Mouse (Mus musculus): Measurements from ENCODE around the gene Zbtb2.

Gene Zbtb2

DNA sequence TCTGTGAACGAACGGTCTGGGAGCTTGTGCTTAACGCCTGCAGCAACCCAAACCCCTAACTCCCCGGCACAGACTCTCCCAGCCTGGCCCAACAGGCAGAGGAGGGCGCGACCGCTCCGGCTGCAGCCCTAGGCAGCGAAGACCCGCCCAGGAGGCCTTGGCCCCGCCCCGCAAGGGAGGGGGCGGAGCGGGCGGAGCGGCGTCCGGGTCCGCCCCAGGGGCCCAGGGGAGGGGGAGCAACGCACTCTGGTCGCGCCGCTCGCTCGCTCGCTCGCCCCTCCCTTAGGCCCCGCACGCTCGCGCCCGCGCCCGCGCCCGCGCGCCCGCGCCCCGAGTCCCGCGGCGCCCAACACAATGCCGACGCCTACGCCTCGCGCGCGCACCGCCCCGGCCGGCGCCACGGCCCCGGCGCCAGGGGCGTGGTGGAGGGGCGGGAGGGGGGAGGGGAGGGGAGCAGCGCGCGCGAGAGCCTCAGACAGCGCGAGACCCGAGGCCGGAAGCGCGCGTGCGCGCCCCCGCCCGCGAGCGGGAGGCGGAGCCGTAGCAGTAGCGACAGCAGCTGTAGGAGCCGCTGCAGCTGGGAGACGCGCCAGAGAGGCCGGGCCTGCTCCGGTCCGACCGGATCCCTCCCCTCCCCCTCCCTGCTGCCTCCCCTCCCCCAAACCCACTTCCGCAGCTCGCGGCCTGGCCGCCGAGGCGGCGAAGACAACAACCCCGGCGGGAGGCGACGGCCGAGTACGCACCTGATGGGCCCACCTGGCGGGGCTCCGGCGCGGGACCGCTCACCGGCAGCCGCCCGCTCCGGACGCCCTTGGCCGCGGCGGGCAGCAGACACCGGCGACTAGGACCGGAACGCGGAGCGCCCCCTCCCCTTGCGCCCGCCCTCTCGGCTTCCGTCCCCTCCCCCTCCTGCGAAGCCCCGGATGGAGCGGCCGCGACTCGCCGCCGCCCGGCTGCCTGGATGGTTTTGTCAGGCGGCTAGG lies 1.0 kb downstream of the Zbtb2 start:
- DNase-seq (ENCODE audit: low spot score in 2 of 2) = peak; percentile 84 to 94

DNA sequence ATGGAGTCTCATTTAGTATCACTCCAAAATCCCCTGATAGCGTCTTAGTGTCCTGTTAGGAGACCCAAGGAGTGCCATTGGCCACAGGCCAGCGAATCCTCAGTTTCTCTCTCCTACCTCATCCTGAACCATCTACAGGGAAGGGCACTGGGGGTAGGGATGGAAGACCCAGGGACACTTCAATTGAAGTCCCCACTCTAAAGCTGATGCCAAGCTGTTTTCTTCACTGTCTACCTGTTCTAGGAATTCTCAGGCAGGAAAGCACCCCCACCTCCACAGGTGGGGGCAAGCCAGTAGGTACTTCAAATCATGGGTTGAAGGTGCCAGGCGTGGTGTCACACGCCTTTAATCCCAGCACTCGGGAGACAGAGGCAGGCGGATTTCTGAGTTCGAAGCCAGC lies 3.7 kb downstream of the Zbtb2 start:
- DNase-seq (ENCODE audit: low spot score in 2 of 2) = no peak

DNA sequence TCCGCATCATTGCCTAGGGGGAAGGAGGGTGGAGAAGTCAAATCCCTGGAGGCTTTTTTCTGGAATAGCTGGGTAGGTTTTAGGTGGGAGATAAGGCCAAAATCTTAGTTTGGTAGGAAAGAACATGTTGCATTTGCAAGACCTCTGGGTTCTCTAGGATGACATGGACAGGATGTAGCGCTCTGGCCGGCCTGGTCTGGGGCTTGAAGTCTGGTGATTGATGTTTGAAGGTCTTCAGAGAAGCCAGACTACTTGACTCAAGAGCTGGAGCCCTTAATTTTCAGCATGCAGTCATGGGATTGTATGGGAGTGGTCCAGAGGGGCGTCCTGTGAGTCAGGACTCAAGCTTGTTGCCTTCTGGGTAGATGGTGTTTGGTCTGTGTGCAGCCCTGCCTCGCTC lies 7.2 kb downstream of the Zbtb2 start:
- DNase-seq (ENCODE audit: low spot score in 2 of 2) = no peak

DNA sequence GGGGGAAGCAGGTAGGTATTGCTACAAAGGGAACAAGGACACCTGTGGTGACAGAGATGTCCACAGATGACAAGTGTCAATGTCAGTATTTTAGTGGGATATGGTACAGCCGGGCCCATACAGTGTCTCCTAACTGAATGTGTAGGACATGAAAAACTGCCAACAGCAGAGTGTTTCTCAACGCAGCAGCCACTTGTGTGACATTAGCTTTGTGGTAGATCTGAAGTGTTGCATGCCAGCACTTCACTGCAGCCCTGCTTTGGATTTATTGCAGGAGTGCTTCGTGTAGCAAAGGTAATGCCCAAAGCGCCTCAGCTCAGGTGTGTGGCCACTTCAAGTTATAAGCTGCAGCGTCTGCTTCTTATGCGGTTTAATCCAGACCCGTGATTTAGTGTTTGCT lies 11.0 kb downstream of the Zbtb2 start:
- DNase-seq (ENCODE audit: low spot score in 2 of 2) = no peak

DNA sequence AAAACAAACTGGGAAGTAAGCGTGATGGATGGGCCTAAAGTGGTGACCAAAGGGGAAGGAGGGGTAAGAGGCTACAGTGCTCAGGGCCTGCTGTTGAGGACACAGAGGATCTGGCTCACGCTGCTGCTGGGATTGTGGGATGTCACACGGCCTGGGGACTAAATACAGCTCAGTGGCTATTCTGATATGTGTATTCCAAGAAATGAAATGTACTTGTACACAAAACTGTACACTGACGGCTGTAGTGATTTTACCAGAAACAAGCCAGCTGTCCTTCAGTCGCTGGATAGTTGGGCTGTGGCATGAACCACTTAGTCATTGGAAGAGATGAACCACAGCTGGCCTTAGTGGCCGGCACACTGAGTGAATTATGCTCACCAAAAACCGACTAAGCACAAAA lies 11.4 kb downstream of the Zbtb2 start:
- DNase-seq (ENCODE audit: low spot score in 2 of 2) = no peak

DNA sequence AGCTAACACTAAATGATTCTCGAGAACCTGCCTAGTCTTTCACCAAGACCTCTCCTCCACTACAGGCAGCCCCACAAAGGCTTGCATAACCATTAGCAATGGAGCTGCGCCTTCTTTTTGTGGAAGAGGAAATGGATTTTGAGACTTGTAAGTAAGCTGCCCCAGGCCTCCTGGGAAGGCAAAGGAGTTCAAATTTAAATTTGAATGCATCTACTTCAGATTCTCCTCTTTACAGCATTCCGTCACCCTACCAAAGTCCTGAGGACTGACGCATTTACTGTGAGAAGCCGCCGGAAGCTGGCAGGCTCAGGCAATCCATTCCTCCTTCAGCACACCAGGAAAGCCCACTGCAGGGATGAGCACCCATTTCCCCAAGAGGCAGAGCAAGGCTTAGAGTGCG lies 12.6 kb downstream of the Zbtb2 start:
- no peak for DNase-seq (ENCODE audit: low spot score in 2 of 2)

DNA sequence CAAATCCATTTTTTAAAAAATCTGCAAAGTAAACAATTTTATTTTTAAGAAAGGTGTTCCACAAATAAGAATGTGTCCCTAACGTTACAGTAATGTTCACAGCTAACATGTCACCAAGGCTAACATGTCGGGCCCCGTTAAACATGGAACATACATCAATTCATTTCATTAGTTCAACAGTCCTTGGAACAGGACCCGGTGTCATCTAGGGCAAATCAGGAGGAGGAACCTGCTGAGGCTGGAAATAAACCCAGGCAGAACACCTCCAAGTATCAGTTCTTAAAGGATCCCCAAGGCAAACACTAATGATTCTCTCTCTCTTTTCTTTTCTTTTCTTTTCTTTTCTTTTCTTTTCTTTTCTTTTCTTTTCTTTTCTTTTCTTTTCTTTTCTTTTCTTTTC lies 13.2 kb downstream of the Zbtb2 start:
- no peak for DNase-seq (ENCODE audit: low spot score in 2 of 2)

DNA sequence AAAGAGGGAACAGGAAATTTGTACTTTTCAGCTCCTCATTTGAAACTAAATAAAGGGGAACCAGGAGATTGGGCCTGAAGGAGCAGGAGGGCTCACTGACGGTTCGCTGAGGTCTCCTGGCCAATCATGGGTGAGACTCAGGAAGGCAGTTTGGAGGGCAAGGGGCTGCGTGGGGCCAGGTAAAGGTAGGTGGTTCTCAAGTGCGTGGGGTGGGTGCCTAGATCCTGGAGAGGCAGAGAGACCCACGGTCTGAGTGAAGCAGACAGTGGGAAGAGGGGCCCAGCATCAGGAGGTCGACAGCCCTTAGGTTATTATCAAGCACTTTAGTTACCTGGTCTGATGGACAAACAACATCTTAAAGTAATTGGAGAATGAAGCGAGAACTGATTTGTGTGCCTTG lies 13.7 kb downstream of the Zbtb2 start:
- no peak for DNase-seq (ENCODE audit: low spot score in 2 of 2)

DNA sequence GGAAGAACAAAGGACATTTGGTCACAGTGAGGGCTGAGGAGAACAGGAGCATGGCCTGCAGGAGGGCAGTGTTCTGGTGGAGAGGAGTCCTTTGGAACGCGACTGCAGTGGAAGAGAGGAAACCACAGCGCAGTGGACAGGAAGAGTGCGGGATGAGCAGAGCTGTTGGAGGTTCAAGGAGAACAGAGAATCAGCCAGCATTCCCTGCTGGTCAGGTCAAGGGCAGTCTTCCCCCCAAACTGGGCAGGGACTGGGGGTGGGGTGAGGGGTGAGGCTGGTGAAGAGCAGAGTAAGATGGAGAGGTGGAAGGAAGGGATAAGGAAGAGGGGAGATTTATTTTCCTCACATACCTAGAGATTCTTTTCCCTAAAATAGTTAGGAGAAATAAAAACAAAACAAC lies 14.3 kb downstream of the Zbtb2 start:
- DNase-seq (ENCODE audit: low spot score in 2 of 2) = no peak

DNA sequence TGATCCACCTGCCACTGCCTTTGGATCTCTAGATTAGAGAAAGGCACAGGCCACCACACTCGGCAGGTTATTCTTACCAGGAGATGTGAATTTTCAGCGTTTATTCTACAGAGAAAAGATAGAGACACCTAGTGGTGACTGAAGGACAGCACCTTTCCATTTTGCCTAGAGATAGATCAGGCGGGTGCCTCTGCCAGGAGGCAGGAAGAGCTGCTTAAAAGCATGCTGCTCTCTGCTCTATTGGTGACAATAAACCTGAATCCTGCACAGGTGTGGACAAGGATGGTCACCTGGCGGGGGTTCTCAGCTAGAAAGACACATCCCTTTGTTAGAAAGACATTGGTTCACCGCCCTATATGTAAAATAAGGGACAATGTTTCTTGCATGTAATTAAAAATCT lies 15.9 kb downstream of the Zbtb2 start:
- DNase-seq (ENCODE audit: low spot score in 2 of 2) = peak in 1 of 2 experiments; percentile 16

DNA sequence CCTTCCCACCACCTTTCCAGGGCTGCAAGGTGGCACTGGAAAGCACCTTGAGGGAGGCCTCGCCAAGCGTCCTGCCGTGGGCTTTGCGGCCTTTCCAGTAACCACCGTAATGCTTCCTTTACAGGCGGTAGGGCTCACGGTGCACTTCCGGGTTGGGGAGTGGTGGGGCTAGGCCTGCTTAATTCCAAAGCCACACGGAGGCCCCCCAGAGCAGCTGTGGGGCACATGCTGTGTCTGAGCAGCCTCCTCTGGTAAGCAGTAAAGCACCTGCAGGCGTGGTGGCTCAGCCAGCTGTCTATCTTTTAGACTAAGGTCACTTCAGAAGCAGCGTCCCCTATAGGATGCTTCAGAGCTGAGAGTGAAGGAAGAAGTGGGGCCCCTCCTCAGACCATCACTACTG lies 17.8 kb downstream of the Zbtb2 start:
- no peak for DNase-seq (ENCODE audit: low spot score in 2 of 2)

DNA sequence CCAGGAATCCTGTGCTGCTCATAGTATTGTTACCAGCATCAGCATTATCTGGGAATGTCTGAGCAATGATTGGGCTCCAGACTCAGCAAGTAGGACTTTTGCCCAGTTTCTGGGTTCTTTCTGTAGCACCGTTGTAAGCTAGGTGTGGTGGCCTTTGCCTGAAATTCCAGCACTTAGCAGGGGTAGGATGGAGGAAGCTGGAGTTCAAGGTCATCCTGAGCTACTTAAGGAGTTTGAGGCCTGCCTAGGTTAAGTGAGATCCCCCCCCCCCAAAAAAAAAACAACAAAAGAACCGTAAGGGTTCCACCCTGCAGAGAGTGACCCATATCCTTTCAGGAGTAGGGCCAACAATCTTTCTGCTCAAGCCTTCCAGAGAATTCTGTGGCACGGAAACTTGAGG lies 23.3 kb downstream of the Zbtb2 start:
- no peak for DNase-seq (ENCODE audit: low spot score in 2 of 2)

DNA sequence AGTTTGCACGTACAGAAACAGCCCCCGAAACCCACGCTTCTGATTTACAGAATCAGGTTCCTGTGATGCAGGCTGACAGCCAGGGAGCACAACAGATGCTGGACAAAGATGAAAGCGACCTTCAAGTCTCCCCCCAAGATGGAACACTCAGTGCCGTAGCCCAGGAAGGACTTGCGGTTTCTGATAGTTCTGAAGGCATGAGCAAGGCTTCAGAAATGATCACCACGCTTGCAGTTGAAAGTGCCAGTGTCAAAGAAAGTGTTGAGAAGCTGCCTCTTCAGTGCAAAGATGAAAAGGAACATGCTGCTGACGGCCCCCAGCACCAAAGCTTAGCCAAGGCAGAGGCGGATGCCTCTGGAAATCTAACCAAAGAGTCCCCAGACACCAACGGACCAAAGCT lies 30.5 kb downstream of the Zbtb2 start:
- DNase-seq (ENCODE audit: low spot score in 2 of 2) = no peak

DNA sequence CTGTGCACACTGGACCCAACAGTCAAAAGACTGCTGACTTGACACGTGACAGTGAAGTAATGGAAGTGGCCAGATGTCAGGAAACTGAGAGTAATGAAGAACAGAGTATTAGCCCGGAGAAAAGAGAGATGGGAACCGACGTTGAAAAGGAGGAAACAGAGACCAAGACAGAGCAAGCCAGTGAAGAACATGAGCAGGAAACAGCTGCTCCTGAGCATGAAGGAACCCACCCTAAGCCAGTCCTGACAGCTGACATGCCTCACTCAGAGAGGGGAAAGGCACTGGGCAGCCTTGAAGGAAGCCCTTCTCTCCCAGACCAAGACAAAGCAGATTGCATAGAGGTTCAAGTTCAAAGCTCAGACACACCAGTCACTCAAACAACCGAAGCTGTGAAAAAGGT lies 31.3 kb downstream of the Zbtb2 start:
- no peak for DNase-seq (ENCODE audit: low spot score in 2 of 2)

DNA sequence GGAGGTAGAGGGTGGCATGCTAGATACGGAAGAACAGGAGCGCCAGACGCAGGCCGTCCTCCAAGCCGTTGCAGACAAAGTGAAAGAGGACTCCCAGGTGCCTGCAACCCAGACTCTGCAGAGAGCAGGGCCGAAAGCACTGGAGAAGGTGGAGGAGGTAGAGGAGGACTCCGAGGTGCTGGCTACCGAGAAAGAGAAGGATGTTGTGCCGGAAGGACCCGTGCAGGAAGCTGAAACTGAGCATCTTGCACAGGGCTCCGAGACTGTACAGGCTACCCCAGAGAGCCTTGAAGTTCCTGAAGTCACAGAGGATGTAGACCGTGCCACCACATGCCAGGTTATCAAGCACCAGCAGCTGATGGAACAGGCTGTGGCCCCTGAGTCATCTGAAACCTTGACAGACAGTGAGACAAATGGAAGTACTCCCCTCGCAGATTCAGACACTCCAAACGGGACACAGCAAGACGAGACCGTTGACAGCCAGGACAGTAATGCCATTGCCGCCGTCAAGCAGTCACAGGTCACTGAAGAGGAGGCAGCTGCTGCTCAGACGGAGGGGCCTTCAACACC lies 31.9 kb downstream of the Zbtb2 start:
- no peak for DNase-seq (ENCODE audit: low spot score in 2 of 2)

DNA sequence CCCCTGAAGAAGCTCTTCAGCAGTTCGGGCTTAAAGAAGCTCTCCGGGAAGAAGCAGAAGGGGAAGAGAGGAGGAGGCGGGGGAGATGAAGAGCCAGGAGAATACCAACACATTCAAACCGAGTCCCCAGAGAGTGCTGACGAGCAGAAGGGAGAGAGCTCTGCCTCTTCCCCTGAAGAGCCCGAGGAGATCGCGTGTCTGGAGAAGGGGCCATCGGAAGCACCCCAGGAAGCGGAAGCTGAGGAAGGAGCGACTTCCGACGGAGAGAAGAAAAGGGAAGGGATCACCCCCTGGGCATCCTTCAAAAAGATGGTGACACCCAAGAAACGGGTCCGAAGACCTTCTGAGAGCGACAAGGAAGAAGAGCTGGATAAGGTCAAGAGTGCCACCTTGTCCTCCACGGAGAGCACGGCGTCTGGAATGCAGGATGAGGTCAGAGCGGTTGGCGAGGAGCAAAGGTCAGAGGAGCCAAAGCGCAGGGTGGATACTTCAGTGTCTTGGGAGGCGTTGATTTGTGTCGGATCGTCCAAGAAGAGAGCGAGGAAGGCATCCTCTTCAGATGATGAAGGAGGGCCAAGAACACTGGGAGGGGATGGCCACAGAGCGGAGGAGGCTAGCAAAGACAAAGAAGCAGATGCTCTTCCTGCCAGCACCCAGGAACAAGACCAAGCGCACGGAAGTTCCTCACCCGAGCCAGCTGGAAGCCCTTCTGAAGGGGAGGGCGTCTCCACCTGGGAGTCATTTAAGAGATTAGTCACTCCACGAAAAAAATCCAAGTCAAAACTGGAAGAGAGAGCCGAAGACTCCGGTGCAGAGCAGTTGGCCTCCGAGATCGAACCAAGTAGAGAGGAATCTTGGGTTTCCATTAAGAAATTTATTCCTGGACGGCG lies 33.3 kb downstream of the Zbtb2 start:
- DNase-seq (ENCODE audit: low spot score in 2 of 2) = no peak

DNA sequence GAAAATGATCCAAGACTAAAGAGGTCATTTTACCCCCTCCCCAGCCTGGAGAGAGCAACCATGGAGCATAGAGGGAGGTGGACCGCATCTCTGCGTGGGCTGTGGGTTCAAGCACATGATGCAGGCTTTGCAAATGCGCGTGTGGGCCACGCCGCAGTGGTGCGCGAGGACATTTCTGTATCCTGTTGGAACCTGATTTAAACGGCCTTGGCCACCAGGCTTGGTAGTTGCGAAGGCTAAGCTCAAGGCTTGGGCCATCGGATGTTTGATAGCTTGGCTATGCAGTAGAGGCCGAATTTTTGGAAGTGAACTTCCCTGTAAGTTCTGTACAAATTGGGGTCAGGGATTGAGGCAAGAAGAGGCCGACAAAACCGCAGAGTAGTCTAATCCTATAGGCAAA lies 40.3 kb downstream of the Zbtb2 start:
- no peak for DNase-seq (ENCODE audit: low spot score in 2 of 2)

DNA sequence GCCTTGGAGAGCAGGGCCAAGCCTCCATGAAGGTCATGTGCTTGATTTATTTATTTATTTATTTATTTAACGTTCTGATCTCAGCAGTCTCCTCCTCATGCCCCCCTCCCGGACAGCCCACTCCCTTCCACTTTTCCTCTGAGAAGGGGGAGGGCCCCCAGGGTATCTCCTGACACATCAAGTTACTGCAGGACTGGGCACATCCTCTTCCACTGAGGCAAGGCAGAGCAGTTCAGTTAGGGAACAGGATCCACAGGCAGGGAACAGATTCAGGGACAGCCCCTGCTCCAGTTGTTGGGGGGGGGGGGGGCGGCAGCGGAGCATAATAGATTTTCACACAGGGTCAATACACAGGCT lies 40.8 kb downstream of the Zbtb2 start:
- DNase-seq (ENCODE audit: low spot score in 2 of 2) = no peak

DNA sequence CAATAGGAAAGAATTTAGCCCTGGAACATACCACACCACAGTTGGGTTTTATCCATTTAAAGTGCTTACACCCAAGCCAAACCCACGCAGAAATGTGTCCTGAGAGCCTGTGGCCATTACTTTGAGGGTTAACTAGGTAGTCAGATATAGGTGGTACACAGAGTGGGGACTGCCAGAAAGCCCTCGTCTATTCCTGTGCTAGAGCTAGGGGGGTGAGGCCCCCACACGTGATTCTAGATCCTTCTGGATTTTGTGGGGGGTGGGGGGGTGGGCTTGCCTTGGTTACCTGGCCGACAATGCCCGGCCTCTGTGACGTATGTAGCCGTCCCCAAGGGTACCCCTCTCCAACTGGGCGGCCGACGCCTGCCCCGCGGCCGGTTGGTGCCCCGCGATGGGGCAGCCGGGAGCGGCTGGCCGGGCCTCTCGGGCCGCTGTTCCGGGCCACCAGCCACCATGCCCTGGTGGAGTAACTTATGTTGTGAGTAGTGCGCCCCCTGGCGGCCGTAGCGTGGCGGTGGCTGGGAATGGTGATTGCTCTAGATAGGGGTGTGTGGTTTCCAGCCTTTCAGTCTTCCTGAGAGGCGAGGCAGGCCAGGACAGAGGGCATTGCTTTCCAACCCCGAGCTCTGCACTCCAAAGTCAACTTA lies 41.3 kb downstream of the Zbtb2 start:
- peak; percentile 81 to 89 for DNase-seq (ENCODE audit: low spot score in 2 of 2)

DNA sequence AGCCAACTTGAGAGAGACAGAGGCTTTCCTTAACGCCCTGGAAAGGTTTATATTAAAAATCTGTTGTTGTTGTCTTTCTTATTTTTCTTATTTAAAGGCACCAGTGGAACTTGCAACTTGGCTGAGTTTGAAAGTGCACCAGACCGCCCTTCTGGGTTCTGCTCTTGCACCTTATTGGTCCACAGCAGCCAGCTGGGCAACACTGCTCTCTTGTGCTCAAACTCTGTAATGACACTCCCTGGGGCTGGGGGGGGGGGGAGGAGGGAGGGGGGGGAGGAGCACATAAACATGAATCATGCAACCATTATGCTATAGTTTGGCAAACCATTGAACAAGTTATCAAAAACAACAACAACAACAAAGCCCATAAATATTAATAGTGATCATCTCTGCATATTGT lies 46.5 kb downstream of the Zbtb2 start:
- DNase-seq (ENCODE audit: low spot score in 2 of 2) = peak in 1 of 2 experiments; percentile 32

DNA sequence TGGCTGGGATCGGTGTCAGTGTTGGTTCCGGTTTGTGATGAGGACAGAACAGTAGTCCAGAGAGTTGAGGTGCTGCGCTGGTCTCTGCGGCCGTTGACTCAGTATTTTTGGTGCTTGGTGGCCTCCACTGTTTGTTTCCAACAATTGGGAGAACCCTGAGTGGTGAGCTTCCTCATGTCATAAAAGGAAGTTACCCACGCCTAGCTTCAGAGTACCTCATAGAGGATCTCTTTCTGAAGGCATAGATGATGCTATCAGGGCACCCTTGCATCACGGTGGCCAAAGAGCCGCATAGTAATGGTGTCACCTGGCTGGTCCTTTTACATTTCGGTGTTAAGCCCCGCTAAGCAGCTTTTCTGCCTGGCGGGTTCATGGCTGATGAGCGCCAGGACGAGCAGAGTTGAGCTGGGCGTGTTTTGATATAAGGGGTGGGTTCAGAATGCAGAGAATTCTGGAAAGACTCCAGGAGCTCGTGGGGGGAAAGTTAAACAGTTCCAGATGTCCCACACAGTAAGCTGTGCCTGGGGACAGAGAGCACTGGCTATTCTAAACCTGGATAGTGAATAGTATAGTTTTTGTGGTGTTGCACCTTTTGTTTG lies 48.9 kb downstream of the Zbtb2 start:
- DNase-seq (ENCODE audit: low spot score in 2 of 2) = no peak
